Mouse (Mus musculus): ENCODE results near the gene Snx32.

DNA sequence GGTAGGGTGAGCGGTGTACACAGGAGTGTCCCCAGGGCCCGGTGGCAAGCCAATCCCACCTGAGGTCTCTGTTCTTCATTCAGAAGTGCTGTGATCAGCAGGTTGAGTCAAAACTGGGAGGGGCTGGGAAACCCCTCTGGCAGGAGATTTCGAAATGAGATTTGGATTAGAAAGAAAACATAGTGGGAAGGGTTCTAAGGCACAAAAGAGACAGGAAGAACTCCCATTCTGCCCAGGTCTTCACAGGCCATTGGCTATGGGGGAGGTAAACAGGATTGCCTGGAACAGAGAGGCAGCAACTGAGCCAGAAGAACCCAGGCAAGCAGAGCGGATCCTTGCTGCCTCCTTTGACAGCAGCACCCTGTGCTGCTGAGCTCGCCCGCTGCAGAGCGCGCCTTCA, 28.4 kb upstream of the Snx32 start:
- TF ChIP-seq GATA1 (IDR thresholded peaks at IDR 0.05; ENCODE audit: low read length) (no peak), TAL1 (IDR thresholded peaks at IDR 0.05; ENCODE audit: low read length) (no peak)
